Mouse (Mus musculus) CH12.LX (cell line): ENCODE measurements around the gene Msh3. TPM values are rescaled to one million over a fixed set of nuclear protein-coding genes. Genes with fewer than 3 reads are reported as not detected.

Experiments
- DNase-seq: peaks from one replicate; pipeline ENCODE4 v3.0.0-alpha.2; 2013; ENCODE audit errors: extremely low read depth
- H3K27ac ChIP-seq: 2 replicates; pipeline ENCODE4 v1.5.1; 2012; ENCODE audit warnings: low read depth, mild to moderate bottlenecking, control low read depth, moderate library complexity; ENCODE audit not compliant: insufficient read depth
- H3K27me3 ChIP-seq: replicated peaks from 2 replicates; pipeline ENCODE3; 2012; ENCODE audit warnings: inconsistent platforms
- H3K36me3 ChIP-seq, 2 experiments: replicated peaks in 1 of 2; 2 replicates each; pipeline versions ENCODE3 to v1.6.1; 2012; ENCODE audit warnings: inconsistent platforms in 1 of 2, low read length in 1 of 2, mild to moderate bottlenecking in 1 of 2, mixed read lengths in 1 of 2, moderate library complexity in 1 of 2; ENCODE audit not compliant: control insufficient read depth in 1 of 2, insufficient read depth in 1 of 2
- H3K4me1 ChIP-seq, 2 experiments: 2 replicates each; pipeline ENCODE4 v1.6.1; 2012; ENCODE audit warnings: inconsistent platforms in 1 of 2, moderate library complexity in 1 of 2; ENCODE audit not compliant: insufficient read depth in 2 of 2, control insufficient read depth in 1 of 2
- H3K4me2 ChIP-seq: 2 replicates; pipeline ENCODE4 v1.6.1; 2012; ENCODE audit warnings: low read depth, mild to moderate bottlenecking, control low read depth; ENCODE audit not compliant: poor library complexity, insufficient read depth, severe bottlenecking
- H3K4me3 ChIP-seq, 3 experiments: fragments of 150-350 bp in 1 of 3; sonication (generic) in 1 of 3; replicated peaks in 1 of 3; 2 replicates each; pipeline versions ENCODE3 to v1.5.1; 2011 to 2012; ENCODE audit warnings: low read depth in 2 of 3, low read length in 2 of 3, mild to moderate bottlenecking in 2 of 3, moderate library complexity in 2 of 3, control low read depth in 1 of 3, improper control_type of control experiment in 1 of 3, inconsistent platforms in 1 of 3, mixed read lengths in 1 of 3; ENCODE audit not compliant: poor library complexity in 1 of 3
- H3K79me2 ChIP-seq: replicated peaks from 2 replicates; pipeline ENCODE4 v1.6.1; 2012; ENCODE audit warnings: mild to moderate bottlenecking, moderate library complexity; ENCODE audit not compliant: control insufficient read depth, poor library complexity, insufficient read depth, severe bottlenecking; ENCODE audit errors: extremely low read depth
- H3K9ac ChIP-seq: 2 replicates; pipeline ENCODE4 v1.6.1; 2012; ENCODE audit warnings: low read depth, mild to moderate bottlenecking, control low read depth, moderate library complexity; ENCODE audit not compliant: insufficient read depth
- H3K9me3 ChIP-seq: replicated peaks from 2 replicates; pipeline ENCODE3; 2012; ENCODE audit warnings: low read length, inconsistent platforms, mixed read lengths
- CHD1 ChIP-seq: IDR thresholded peaks from 2 replicates; pipeline ENCODE4 v1.6.1; 2012; ENCODE audit warnings: low read depth, low read length, improper control_type of control experiment, inconsistent platforms
- CHD2 ChIP-seq: IDR thresholded peaks from 2 replicates; pipeline ENCODE4 v1.6.1; 2011; ENCODE audit warnings: low read length, improper control_type of control experiment
- ELF1 ChIP-seq: IDR thresholded peaks from 2 replicates; pipeline ENCODE4 v1.6.1; 2014; ENCODE audit warnings: low read depth, mild to moderate bottlenecking, inconsistent platforms, low read length, improper control_type of control experiment
- EP300 ChIP-seq: IDR thresholded peaks from 2 replicates; pipeline ENCODE4 v1.6.1; 2011; ENCODE audit warnings: low read length, improper control_type of control experiment
- IRF4 ChIP-seq: IDR thresholded peaks from 2 replicates; pipeline ENCODE4 v1.6.1; 2014; ENCODE audit warnings: low read depth, mild to moderate bottlenecking, inconsistent platforms, low read length, improper control_type of control experiment
- JUN ChIP-seq: IDR thresholded peaks from 2 replicates; pipeline ENCODE4 v1.6.1; 2011; ENCODE audit warnings: low read depth, mild to moderate bottlenecking, low read length, improper control_type of control experiment, moderate library complexity; ENCODE audit not compliant: insufficient read depth
- MAFK ChIP-seq: IDR thresholded peaks from 2 replicates; pipeline ENCODE4 v1.6.1; 2011; ENCODE audit warnings: low read length, improper control_type of control experiment; ENCODE audit not compliant: insufficient replicate concordance
- MAX ChIP-seq: IDR thresholded peaks from 2 replicates; pipeline ENCODE4 v1.6.1; 2011; ENCODE audit warnings: low read length, improper control_type of control experiment
- MEF2A ChIP-seq: IDR thresholded peaks from 2 replicates; pipeline ENCODE4 v1.6.1; 2014; ENCODE audit warnings: low read depth, mild to moderate bottlenecking, inconsistent platforms, low read length, improper control_type of control experiment, borderline replicate concordance
- NELFE ChIP-seq: IDR thresholded peaks from 2 replicates; pipeline ENCODE4 v1.6.1; 2011; ENCODE audit warnings: low read depth, low read length, improper control_type of control experiment
- POLR2AphosphoS2 ChIP-seq: IDR thresholded peaks from 2 replicates; pipeline ENCODE4 v1.6.1; 2011; ENCODE audit warnings: low read depth, low read length, improper control_type of control experiment
- RCOR1 ChIP-seq: conservative IDR thresholded peaks from 2 replicates; pipeline ENCODE4 v1.6.1; 2012; ENCODE audit warnings: low read depth, mild to moderate bottlenecking, inconsistent platforms, low read length, improper control_type of control experiment
- SIN3A ChIP-seq: IDR thresholded peaks from 2 replicates; pipeline ENCODE4 v1.6.1; 2012; ENCODE audit warnings: low read length, improper control_type of control experiment, inconsistent platforms
- TBP ChIP-seq: conservative IDR thresholded peaks from 2 replicates; pipeline ENCODE4 v1.6.1; 2011; ENCODE audit warnings: low read depth, low read length, improper control_type of control experiment
- TCF12 ChIP-seq: IDR thresholded peaks from 2 replicates; pipeline ENCODE4 v1.6.1; 2014; ENCODE audit warnings: low read depth, mild to moderate bottlenecking, inconsistent platforms, low read length, improper control_type of control experiment
- UBTF ChIP-seq: IDR thresholded peaks from 2 replicates; pipeline ENCODE4 v1.6.1; 2012; ENCODE audit warnings: low read depth, mild to moderate bottlenecking, inconsistent platforms, low read length, improper control_type of control experiment, moderate library complexity
- USF2 ChIP-seq: conservative IDR thresholded peaks from 2 replicates; pipeline ENCODE4 v1.6.1; 2011; ENCODE audit warnings: low read depth, low read length, improper control_type of control experiment
- ZKSCAN1 ChIP-seq: IDR thresholded peaks from 2 replicates; pipeline ENCODE4 v1.6.1; 2012; ENCODE audit warnings: low read depth, inconsistent platforms, low read length, improper control_type of control experiment, borderline replicate concordance
- dilution Hi-C: fragments of 300-500 bp; cut with MboI; formaldehyde crosslinking; loops from 2 replicates; pipeline ENCODE4 v1.14.3; 2020; ENCODE audit warnings: low sequenced_read_pairs; ENCODE audit not compliant: extremely low pct_unique_long_range_greater_than_20kb, extremely low pct_ligation_motif_present
- in situ Hi-C: fragments of 300-500 bp; cut with MboI; formaldehyde crosslinking; loops from 3 replicates; pipeline ENCODE4 v1.14.3; 2019; ENCODE audit warnings: low sequenced_read_pairs, low pct_ligation_motif_present, low pct_unique_long_range_greater_than_20kb, mixed read lengths
- polyA plus RNA-seq: library from polyadenylated mRNA; unstranded; fragments of >175 nt; gene quantifications from 2 replicates; pipeline ENCODE4 v1.2.1, GENCODE M21; 2012; ENCODE audit warnings: low read depth; ENCODE audit not compliant: insufficient read length
- total RNA-seq, 2 experiments: library from RNA; depleted of rRNA; stranded (reverse); fragments of 300-350 nt in 1 of 2; fragments of >200 nt in 1 of 2; gene quantifications; 2 replicates each; pipeline ENCODE4 v1.2.3; 2012 to 2014

The Msh3 gene
- total and polyA plus RNA-seq, 3 experiments: 13.7 to 27.0 (median 18.3) TPM

- in situ Hi-C loops (loop anchor here (25.0 kb wide), 1 partner anchor 420 kb away; no protein-coding TSS in a partner anchor), dilution Hi-C loops (no loop called here)
- TF ChIP-seq MAX (no peak), CHD2 (no peak), IRF4 (no peak)
- Histone ChIP-seq H3K9me3 (no peaks in the 10 kb centered on the region), H3K4me1 (peaks cover 4 to 22% of the 10 kb centered on the region in 2 experiments; a peak in 2 of 4 replicates), H3K27me3 (no peaks in the 10 kb centered on the region), H3K9ac (no peak overlapping the region), H3K36me3 (peaks cover 6 to 65% of the 10 kb centered on the region in 2 experiments), H3K4me3 (no peak overlapping the region), H3K27ac (no peak overlapping the region), H3K4me2 (peak overlapping the region; percentile 42), H3K79me2 (no peaks in the 10 kb centered on the region)
- no peak for DNase-seq
Measured at GRCm38 (mm10) chr13:92332103-92332879, 22.5 kb downstream of the Msh3 start.

GRCm38 (mm10) chr13:92330621-92331020 lies 24.2 kb downstream of the Msh3 start:
- H3K36me3 ChIP-seq: peaks cover 0 to 57% of the 10 kb centered on the region in 2 experiments
- H3K27ac ChIP-seq: no peak overlapping the region
- H3K4me1 ChIP-seq: peaks cover 4 to 22% of the 10 kb centered on the region in 2 experiments; a peak in 2 of 4 replicates
- no peak overlapping the region for H3K9ac ChIP-seq
- H3K4me2 ChIP-seq: no peak overlapping the region
- no peaks in the 10 kb centered on the region for H3K79me2 ChIP-seq
- DNase-seq: no peak
- dilution Hi-C loops: no loop called here
- no peak for TF ChIP-seq RCOR1
- TF ChIP-seq EP300: no peak
- TF ChIP-seq MAFK: peak; percentile 73; the same call in 1 of the 2 replicates
- TF ChIP-seq SIN3A: no peak
- H3K4me3 ChIP-seq: no peak overlapping the region
- in situ Hi-C loops: loop anchor here (25.0 kb wide), 1 partner anchor 418 kb away; no protein-coding TSS in a partner anchor
- H3K9me3 ChIP-seq: no peaks in the 10 kb centered on the region
- H3K27me3 ChIP-seq: no peaks in the 10 kb centered on the region

- in situ Hi-C loops (loop anchor here (25.0 kb wide), 1 partner anchor 416 kb away; no protein-coding TSS in a partner anchor), dilution Hi-C loops (no loop called here)
- DNase-seq: no peak
- H3K9ac ChIP-seq: no peak overlapping the region
- no peaks in the 10 kb centered on the region for H3K79me2 ChIP-seq
- no peak overlapping the region for H3K4me2 ChIP-seq
- H3K36me3 ChIP-seq: peaks cover 0 to 56% of the 10 kb centered on the region in 2 experiments
- H3K9me3 ChIP-seq: no peaks in the 10 kb centered on the region
- no peak overlapping the region for H3K4me3 ChIP-seq
- no peaks in the 10 kb centered on the region for H3K27me3 ChIP-seq
- peaks cover 4 to 15% of the 10 kb centered on the region in 2 experiments; a peak in 2 of 4 replicates for H3K4me1 ChIP-seq
- TF ChIP-seq ZKSCAN1 (no peak), NELFE (no peak), MEF2A (no peak), UBTF (no peak), TCF12 (no peak), USF2 (no peak), TBP (no peak), CHD1 (no peak), POLR2AphosphoS2 (no peak), MAX (no peak), JUN (no peak), ELF1 (no peak), CHD2 (no peak)
- TF ChIP-seq, all 38 proteins: peak for 0
- no peak overlapping the region for H3K27ac ChIP-seq
Measured at GRCm38 (mm10) chr13:92328000-92328399, 26.8 kb downstream of the Msh3 start.
